Mouse (Mus musculus) lung, adult 18-20 months (tissue): ENCODE data around the gene Smyd3.

Experiments
- DNase-seq, 2 experiments: peaks; one replicate each; pipeline ENCODE4 v3.0.0; 2022; ENCODE audit warnings: mixed read lengths in 2 of 2

The Smyd3 gene

GRCm38 (mm10) chr1:179516941-179517712 is 714 bp downstream of the Smyd3 start:
- DNase-seq: peak; percentile 19 to 32

GRCm38 (mm10) chr1:179511895-179512294 is 5.9 kb downstream of the Smyd3 start:
- no peak for DNase-seq

DNA sequence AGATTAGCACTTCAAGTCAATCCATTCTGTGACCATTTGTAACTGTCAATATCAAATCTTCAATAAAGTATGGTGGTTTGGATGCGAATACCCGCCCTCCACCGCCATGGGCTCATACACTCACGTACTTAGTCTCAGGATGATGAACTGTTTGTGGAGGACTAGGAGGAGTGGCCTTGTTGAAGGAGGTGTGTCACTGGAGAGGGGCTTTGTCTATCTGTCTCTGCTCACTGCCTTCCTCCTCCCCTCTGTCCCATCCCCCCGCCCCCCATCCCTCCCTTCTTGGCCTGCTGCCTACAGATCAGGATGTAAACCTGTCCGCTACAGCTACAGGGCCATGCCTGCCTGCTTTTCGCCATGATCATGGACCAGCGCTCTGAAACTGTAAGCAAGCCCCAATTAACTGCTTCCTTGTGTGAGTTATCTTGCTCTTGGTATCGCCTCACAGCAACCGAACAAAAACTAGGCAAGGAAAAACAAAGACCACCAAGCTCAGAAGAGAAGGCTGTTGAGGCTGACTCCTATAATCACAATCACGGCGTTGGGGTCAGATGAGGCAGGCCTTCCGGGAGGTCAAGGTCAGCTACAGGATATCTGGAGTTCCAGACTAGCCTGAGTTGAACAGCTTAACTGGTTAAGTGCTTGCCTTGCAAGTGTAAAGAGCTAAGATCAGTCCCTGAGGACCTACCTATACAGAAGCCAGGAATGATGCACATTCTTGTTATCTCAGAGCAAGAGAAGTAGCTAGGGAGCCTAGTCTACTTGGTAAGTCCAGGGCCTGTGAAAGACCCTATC is 7.1 kb downstream of the Smyd3 start:
- no peak for DNase-seq

DNA sequence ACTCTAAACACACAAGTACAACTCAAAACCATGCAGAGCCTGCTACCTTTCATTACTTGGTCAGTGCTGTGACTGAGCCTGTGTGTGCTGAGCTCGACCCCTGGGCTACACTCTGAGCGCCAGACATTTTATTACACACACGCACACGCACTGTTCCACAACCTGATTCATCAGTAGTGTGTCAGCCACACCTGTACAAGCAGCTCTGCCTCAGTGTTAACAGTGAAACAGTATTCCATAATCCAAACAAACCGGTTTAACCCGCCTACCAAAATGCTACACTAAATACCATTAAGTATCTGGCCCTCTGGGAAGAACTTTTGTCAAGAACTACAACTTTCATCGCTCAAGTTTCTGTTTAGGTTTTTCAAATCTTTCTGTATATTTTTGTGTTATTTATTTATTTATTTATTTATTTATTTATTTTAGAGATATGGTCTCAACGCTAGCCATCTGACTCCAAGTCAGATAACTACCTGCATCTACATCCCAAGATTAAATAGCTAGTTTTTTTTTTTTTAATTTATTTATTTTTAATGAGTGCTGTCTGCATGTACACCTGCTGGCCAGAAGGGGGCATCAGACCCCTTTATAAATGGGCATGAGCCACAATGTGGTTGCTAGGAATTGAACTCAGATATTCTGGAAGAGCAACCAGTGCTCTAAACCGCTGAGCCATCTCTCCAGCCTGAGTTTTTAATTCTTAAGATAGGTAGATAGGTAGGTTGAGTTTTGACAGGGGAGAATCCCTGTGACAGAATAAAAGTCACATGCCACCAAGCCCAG is 11.1 kb downstream of the Smyd3 start:
- DNase-seq: peak in 1 of 2 experiments; percentile 10

GRCm38 (mm10) chr1:179502565-179502964 is 15.3 kb downstream of the Smyd3 start:
- no peak for DNase-seq

DNA sequence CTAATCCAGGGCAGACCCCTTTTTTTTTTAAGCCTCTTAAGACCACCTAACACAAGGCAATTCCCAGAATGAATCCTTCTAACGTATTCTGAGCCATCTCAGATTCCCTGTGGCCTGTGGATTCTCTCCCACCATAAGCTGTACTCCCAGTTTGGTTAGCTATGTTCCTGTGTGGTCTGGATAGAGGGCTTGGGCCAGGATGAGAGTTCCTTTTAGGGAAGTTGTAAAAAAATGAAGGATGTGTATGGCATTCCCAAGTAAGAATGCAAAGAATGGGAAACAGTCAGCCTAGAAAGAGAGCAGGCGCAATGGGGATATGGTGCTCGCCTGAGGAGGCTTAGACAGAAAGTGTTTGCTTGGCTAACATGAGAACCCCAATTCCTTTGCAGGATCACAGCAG is 18.6 kb downstream of the Smyd3 start:
- no peak for DNase-seq

DNA sequence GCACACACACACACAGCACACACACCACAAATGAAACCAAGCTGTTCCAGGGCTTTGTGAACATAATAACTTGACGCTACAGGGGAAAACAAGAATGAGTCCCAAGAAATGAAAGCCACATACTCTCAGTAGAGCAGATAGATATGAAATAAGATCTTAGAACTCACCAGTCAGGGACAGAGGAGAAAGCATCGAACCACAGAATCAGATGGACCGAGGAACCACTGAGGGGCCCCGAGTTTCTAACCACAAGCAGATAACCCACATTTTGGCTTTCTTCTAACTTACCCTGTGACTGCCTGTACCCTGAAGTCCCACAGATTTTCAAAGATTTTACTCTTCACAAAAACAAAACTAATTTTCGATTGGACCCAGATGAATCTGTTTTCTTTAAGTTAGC is 24.9 kb downstream of the Smyd3 start:
- no peak for DNase-seq

- no peak for DNase-seq
These were observed 29.3 kb downstream of the Smyd3 start for GRCm38 (mm10) chr1:179488520-179488919.

GRCm38 (mm10) chr1:179487990-179488389 is 29.9 kb downstream of the Smyd3 start:
- no peak for DNase-seq

GRCm38 (mm10) chr1:179487238-179487637 is 30.6 kb downstream of the Smyd3 start:
- DNase-seq: no peak

DNA sequence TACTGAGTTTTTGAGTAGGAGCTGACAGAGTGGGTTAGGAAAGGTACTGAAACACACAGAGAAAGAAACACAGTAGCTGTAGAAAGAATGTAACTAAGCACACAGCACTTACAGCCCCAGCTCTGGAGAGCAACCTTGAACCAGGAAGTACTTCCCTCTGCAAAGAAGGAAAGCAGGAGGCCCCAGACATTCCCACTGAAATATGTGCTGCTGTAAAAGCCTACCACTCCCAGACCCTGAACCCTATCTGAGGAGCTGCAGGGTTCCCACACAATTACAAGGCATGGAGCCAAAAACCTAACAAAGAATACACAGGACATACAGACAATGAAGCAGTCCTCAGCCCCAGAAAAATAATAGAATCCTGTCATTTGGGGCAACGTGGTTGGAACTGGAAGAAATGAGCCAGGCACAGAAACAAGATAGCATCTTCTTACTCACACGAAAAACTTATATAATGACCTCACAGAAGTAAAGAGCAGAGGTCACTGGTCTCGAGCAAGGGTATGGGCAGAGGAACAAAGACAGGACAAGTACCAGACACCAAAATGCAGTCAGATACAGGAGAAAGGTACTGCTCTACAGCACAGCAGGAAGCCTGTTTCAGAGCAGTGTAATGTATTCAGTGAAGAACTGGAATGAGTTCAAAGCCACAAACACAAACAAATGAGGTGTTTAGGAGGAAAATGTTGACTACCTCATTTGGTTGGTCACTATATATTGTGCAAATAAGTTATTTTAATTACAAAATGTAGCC is 31.9 kb downstream of the Smyd3 start:
- DNase-seq: no peak

GRCm38 (mm10) chr1:179480862-179481261 is 37.0 kb downstream of the Smyd3 start:
- DNase-seq: no peak

- peak in 1 of 2 experiments; percentile 61 for DNase-seq
These were observed 40.5 kb downstream of the Smyd3 start for GRCm38 (mm10) chr1:179477157-179477902.

- DNase-seq: no peak
These were observed 41.2 kb downstream of the Smyd3 start for GRCm38 (mm10) chr1:179476461-179477156.

- DNase-seq: no peak
These were observed 43.1 kb downstream of the Smyd3 start for GRCm38 (mm10) chr1:179474776-179475175.

- DNase-seq: no peak
These were observed 43.8 kb downstream of the Smyd3 start for GRCm38 (mm10) chr1:179473920-179474643.

- DNase-seq: no peak
These were observed 49.9 kb downstream of the Smyd3 start for GRCm38 (mm10) chr1:179467970-179468369.

DNA sequence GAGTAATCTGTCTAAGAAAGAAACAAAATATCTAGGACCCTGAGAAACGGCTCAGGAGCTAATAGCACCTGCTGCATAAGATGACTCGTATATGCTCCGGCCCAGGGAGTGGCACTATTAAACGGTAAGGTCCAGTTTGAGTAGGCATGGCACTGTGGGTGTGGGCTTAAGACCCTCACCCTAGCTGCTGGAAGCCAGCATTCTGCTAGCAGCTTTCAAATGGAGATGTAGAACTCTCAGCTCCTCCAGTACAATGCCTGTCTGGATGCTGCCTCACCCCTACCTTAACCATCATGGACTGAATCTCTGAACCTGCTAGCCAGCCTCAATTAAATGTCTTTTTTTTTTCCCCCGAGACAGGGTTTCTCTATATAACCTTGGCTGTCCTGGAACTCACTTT is 55.5 kb downstream of the Smyd3 start:
- no peak for DNase-seq

- no peak for DNase-seq
These were observed 56.6 kb downstream of the Smyd3 start for GRCm38 (mm10) chr1:179461019-179461814.

DNA sequence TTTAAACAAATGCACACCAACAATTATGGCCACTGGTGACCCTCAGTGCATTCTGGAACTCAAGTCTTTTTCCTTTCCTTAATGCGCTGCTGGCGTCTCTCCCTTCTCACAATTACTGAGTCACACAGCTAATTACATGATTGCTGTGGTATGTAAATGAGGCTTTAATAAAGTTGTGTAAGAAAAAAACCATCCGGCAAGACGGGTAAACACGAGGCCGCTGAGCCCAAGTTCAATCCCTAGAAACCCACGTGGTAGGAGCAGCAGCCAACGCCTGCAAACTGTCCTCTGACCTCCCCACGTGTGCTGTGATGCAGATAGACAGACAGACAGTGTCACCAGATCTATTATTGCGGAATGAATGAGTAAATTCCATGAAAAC is 58.9 kb downstream of the Smyd3 start:
- peak; percentile 16 to 32 for DNase-seq
